Mouse (Mus musculus): ENCODE data around the gene Arhgdib. TPM values are rescaled to one million over a fixed set of nuclear protein-coding genes. Genes with fewer than 3 reads are reported as not detected.

The Arhgdib gene
- 33.9 and 42.1 TPM in 2 replicates for polyA plus RNA-seq (2016; fragmentation: Nextera tagmentation; extraction: Ambion mirVana)

DNA sequence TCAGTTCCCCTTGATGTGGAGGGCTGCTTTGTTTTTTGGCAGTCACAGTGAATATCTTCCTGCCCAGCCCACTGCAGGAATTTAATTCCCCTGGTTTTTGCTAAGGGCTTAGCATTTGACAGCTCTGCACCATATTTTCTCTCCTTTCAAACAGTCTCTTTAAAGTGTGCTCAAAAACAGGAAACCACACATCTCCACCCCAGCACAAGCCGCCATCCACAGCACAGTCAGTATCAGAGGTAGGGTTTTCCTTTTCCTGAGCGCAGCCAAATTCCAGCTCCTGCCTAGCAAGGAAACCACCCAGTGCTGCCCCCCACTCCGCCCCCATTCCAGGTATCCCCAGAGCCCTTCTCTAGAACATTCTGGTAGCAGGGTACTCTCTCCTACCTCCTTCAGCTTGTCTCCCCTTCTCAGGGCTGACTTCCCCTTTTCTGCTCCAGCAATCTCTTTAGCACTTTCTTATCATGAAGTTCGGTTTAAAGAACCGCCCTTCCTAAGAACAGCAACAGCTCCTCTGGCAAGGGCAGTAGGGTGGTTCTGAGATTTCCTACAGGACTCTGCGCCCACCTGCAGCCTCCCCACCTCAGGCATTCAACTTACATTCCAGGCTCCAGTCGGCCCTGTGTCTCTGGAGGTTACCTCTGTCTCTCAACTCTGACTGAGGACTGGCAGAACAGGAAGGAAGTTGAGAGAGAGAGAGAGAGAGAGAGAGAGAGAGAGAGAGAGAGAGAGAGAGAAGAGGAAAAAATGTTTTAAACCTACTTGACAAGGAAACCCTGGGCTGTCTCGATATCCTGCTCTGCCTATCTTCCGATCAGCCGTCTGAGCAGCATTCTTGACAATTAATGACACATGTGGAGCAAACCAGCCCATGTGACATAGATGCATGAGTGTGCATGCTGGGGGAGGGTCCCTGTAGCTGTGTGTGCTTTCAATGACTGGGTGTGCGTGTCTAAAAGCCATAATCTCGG, at the start of gene Arhgdib:
Gene Arhgdib (minus strand): TSS at position 849 of the 971 bp plus-strand sequence.
- 27% methylated on average over 12 of the region's 12 CpGs for WGBS

DNA sequence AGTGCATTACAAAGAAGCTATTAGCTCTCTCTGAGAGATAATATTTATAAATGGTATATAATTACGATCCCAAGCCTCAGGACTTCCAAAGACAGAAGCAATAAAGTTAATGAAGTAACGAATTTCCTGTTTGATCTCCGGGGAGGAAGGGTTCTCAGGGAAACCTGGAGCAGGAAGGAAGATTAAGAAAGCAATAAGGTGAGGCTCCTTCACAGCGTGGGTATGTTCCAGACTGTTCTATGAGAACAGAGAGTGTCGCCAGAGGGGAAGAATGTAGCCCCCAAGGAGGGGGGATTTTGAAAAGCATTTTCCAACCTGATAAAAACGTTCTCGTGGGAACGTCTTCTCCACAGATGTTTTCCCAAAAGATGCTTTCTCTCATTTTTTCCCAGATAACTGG, 48.9 kb upstream of the Arhgdib start:
- peaks cover 15% of the 10 kb centered on the region; the same call in 1 of the 2 replicates for H3K4me1 ChIP-seq (replicated peaks)
- ATAC-seq (ENCODE audit: insufficient number of reproducible peaks, insufficient read depth, low FRiP score, low TSS enrichment, low read depth): no peak
- H3K36me3 ChIP-seq: no peaks in the 10 kb centered on the region
- H3K27me3 ChIP-seq: no peaks in the 10 kb centered on the region
- no peak overlapping the region for H3K4me2 ChIP-seq
- no peaks in the 10 kb centered on the region for H3K9me3 ChIP-seq
- 37% methylated on average over 8 of the region's 8 CpGs for WGBS
- no peak overlapping the region for H3K27ac ChIP-seq
- H3K4me3 ChIP-seq (replicated peaks): no peak overlapping the region
- no peak overlapping the region for H3K9ac ChIP-seq (replicated peaks)

More for the DNA sequence above, at the start of gene Arhgdib:
- H3K9ac ChIP-seq (replicated peaks): no peak within 1 kb of the TSS
- no peaks in the 10 kb centered on the region for H3K36me3 ChIP-seq
- ATAC-seq (ENCODE audit: insufficient number of reproducible peaks, insufficient read depth, low FRiP score, low TSS enrichment, low read depth): 0 out of 2 replicates have a peak, but pooled peaks have one; percentile 34
- H3K27ac ChIP-seq: peak within 1 kb of the TSS; percentile 83
- H3K4me3 ChIP-seq (replicated peaks): peak within 1 kb of the TSS; percentile 14
- H3K4me2 ChIP-seq: peak within 1 kb of the TSS; percentile 39
- H3K27me3 ChIP-seq: no peaks in the 10 kb centered on the region
- no peaks in the 10 kb centered on the region for H3K9me3 ChIP-seq
- H3K4me1 ChIP-seq (replicated peaks): peaks cover 44% of the 10 kb centered on the region

DNA sequence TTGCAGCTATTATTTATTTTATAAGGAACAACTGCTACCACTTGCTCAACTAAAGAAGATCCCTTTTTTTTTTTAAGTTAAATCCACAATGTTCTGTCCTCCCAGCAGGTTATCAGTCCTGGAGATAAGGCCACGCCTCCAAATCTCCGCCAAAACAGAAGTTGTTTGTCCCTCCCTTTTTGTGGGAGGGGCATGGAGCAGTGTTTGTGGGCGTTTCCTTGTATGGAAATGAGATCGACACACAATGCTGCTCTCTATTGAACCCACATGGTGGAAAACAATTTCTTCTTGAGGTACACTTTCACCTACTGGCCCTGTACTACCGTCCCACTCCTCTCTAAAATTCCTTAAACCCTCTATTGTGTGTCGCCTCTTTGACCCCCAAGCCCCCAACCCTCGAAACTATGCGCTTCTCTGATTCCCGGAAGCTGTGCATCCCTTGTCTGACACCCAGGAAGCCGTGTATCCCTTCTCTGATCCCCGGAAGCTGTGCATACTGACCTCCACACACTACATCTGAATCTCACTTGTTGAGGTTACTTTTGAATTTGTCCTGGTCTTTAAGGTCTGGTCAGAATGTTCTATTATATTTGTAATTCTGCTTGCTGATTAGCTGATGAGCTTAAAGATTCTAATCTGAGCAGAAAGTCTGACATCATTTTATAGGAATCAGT, 48.3 kb upstream of the Arhgdib start:
- no peak overlapping the region for H3K4me3 ChIP-seq (replicated peaks)
- H3K4me2 ChIP-seq: no peak overlapping the region
- H3K9me3 ChIP-seq: no peaks in the 10 kb centered on the region
- no peak overlapping the region for H3K27ac ChIP-seq
- peak; percentile 40; the same call in 1 of the 2 replicates for ATAC-seq (ENCODE audit: insufficient number of reproducible peaks, insufficient read depth, low FRiP score, low TSS enrichment, low read depth)
- no peaks in the 10 kb centered on the region for H3K27me3 ChIP-seq
- no peak overlapping the region for H3K9ac ChIP-seq (replicated peaks)
- H3K4me1 ChIP-seq (replicated peaks): peaks cover 15% of the 10 kb centered on the region; the same call in 1 of the 2 replicates
- no peaks in the 10 kb centered on the region for H3K36me3 ChIP-seq
- 32% methylated on average over 11 of the region's 11 CpGs for WGBS

DNA sequence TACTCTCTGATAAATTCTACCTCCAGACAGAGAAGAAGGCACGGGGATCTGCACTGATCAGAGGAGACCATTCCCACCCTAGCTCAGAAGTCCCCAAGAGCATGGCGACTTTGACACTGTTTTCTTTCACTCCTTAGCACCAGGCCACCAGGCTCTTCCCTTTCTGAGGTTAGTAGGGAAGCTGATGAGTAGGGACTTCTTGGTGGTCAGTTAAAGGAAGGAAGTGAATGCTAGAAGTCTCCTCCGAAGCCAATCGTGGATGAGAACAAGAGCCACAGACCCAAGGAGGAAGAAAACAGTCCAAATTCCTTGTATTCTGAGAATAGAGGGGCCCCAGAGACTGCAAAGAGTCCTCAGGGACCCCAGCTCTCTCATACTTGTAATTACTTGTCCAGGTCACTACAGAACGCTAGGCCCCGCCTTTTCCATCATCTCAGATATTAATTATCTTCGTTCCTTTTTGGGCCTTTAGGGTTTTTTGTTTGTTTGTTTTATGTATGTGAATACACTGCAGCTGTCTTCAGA, 46.9 kb upstream of the Arhgdib start:
- no peak overlapping the region for H3K4me2 ChIP-seq
- no peaks in the 10 kb centered on the region for H3K9me3 ChIP-seq
- no peak for ATAC-seq (ENCODE audit: insufficient number of reproducible peaks, insufficient read depth, low FRiP score, low TSS enrichment, low read depth)
- no peak overlapping the region for H3K9ac ChIP-seq (replicated peaks)
- no peak overlapping the region for H3K4me3 ChIP-seq (replicated peaks)
- H3K27me3 ChIP-seq: no peaks in the 10 kb centered on the region
- H3K36me3 ChIP-seq: no peaks in the 10 kb centered on the region
- WGBS: 86% methylated on average over 7 of the region's 7 CpGs
- H3K4me1 ChIP-seq (replicated peaks): peaks cover 15% of the 10 kb centered on the region; the same call in 1 of the 2 replicates
- no peak overlapping the region for H3K27ac ChIP-seq

DNA sequence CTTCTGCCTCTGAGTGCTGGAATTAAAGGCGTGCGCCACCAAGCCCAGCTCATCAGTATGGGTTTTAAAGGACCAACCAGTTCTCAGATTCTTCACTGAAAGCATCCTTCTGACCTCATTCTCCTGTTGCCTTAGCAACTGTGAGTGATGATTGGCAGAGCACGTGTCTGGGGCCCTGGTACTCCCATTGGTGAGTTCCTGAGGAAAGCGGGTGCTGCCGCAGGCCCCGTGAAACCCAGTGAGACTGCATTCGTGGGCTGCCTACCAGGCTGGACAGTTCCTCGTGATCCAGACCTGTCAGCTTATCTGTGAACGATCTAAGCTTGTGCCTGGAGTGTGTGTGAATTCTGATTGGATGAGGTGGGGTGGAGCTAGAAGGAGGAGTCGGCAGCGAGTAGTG, 45.0 kb upstream of the Arhgdib start:
- Histone ChIP-seq H3K27me3 (no peaks in the 10 kb centered on the region), H3K4me1 (replicated peaks) (peaks cover 19% of the 10 kb centered on the region), H3K27ac (no peak overlapping the region), H3K4me3 (replicated peaks) (no peak overlapping the region), H3K9me3 (no peaks in the 10 kb centered on the region), H3K36me3 (no peaks in the 10 kb centered on the region), H3K9ac (replicated peaks) (no peak overlapping the region), H3K4me2 (no peak overlapping the region)
- 58% methylated on average over 11 of the region's 11 CpGs for WGBS
- no peak for ATAC-seq (ENCODE audit: insufficient number of reproducible peaks, insufficient read depth, low FRiP score, low TSS enrichment, low read depth)

DNA sequence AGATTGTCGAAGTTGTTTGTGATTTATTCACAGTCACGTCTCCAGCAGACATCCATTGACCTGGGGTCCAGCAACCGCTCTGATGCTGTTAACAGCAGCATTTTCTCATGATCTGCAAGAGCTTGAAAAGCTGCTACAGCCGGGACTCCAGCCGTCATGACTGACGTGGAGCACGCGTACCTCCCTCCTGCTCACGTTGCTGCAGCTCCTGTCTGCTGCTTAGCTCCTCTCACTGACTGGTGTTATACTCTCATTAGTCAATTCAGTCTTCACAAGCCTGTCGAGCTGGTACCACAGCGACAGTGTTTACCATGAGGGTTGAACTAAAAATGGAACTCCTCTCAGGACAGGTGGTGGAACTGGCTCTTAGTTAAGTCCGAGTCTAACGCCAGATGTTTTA, 44.3 kb upstream of the Arhgdib start:
- H3K4me2 ChIP-seq: no peak overlapping the region
- no peak for ATAC-seq (ENCODE audit: insufficient number of reproducible peaks, insufficient read depth, low FRiP score, low TSS enrichment, low read depth)
- H3K9me3 ChIP-seq: no peaks in the 10 kb centered on the region
- peaks cover 15% of the 10 kb centered on the region for H3K4me1 ChIP-seq (replicated peaks)
- H3K9ac ChIP-seq (replicated peaks): no peak overlapping the region
- H3K36me3 ChIP-seq: no peaks in the 10 kb centered on the region
- 56% methylated on average over 13 of the region's 13 CpGs for WGBS
- no peak overlapping the region for H3K4me3 ChIP-seq (replicated peaks)
- H3K27ac ChIP-seq: no peak overlapping the region
- no peaks in the 10 kb centered on the region for H3K27me3 ChIP-seq

DNA sequence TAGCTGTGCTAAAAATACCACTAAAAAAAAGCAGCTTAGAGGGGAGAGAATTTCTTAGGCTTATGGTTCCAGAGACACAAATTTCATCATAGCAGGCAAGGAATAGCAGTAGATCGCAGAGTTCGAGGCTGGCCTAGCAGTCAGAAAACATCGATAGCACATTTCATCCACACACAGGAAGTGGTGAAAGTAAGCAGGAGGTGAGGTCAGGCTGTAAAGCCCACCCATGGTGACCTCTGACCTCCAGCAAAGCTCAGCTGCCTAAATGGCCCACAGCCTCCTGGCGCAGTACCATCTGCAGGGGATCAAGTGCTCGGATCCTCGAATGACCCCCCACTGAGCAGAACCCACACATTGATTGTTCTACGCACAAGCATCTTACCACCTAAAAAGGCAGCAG, 41.5 kb upstream of the Arhgdib start:
- Histone ChIP-seq H3K36me3 (no peaks in the 10 kb centered on the region), H3K27ac (no peak overlapping the region), H3K4me2 (no peak overlapping the region), H3K4me1 (replicated peaks) (peaks cover 17% of the 10 kb centered on the region), H3K9ac (replicated peaks) (no peak overlapping the region), H3K4me3 (replicated peaks) (no peak overlapping the region), H3K9me3 (no peaks in the 10 kb centered on the region), H3K27me3 (no peaks in the 10 kb centered on the region)
- 37% methylated on average over 7 of the region's 7 CpGs for WGBS
- no peak for ATAC-seq (ENCODE audit: insufficient number of reproducible peaks, insufficient read depth, low FRiP score, low TSS enrichment, low read depth)

DNA sequence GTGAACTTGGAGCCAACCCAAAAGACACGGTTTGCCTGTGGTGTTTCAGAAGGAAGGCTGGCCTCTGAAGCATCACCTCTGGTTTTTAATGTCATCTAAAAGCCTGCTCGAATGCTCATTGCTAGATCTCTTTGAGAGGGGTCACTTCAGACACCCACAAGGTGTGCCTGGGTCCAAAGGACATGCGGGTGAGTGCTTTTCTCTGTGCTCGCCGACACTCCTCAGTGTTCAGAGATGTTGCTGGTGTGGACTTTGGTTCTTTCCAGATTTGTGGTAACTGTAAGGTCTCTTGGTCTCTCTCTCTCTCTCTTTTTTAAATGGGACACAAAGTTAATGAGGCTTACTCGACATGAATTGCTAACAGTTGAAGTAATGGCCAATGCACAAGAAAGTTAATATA, 40.9 kb upstream of the Arhgdib start:
- Histone ChIP-seq H3K4me1 (replicated peaks) (peaks cover 17% of the 10 kb centered on the region), H3K27me3 (no peaks in the 10 kb centered on the region), H3K9ac (replicated peaks) (no peak overlapping the region), H3K4me3 (replicated peaks) (no peak overlapping the region), H3K9me3 (no peaks in the 10 kb centered on the region), H3K27ac (no peak overlapping the region), H3K4me2 (no peak overlapping the region), H3K36me3 (no peaks in the 10 kb centered on the region)
- 83% methylated on average over 6 of the region's 6 CpGs for WGBS
- no peak for ATAC-seq (ENCODE audit: insufficient number of reproducible peaks, insufficient read depth, low FRiP score, low TSS enrichment, low read depth)

DNA sequence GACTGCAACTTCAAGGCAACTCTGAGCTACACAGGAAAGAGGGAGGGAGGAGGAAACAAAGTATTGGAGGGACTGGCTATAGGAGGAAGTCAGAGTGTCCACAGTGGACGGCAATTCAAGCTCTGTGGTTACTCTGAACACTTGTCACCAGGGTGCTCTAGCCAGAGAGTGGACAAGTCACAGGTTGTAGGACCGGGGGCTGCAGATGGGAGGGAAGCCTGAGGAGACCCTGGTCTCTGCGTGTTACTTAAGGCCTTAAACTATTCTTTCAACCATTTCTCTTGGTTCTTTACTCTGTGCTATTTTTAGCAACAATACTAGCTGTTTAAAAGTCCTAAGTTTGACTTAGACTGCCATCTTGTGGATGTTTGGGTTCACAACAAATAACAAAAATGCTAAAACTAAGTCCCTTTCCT, 38.6 kb upstream of the Arhgdib start:
- 26% methylated on average over 3 of the region's 3 CpGs for WGBS
- H3K27ac ChIP-seq: peak overlapping the region; percentile 56; the same call in 1 of the 2 replicates
- H3K4me1 ChIP-seq (replicated peaks): peaks cover 11% of the 10 kb centered on the region
- ATAC-seq (ENCODE audit: insufficient number of reproducible peaks, insufficient read depth, low FRiP score, low TSS enrichment, low read depth): 0 out of 2 replicates have a peak, but pooled peaks have one; percentile 31
- H3K9me3 ChIP-seq: no peaks in the 10 kb centered on the region
- no peak overlapping the region for H3K4me3 ChIP-seq (replicated peaks)
- no peak overlapping the region; the same call in 1 of the 2 replicates for H3K4me2 ChIP-seq
- H3K9ac ChIP-seq (replicated peaks): no peak overlapping the region
- no peaks in the 10 kb centered on the region for H3K36me3 ChIP-seq
- H3K27me3 ChIP-seq: no peaks in the 10 kb centered on the region

DNA sequence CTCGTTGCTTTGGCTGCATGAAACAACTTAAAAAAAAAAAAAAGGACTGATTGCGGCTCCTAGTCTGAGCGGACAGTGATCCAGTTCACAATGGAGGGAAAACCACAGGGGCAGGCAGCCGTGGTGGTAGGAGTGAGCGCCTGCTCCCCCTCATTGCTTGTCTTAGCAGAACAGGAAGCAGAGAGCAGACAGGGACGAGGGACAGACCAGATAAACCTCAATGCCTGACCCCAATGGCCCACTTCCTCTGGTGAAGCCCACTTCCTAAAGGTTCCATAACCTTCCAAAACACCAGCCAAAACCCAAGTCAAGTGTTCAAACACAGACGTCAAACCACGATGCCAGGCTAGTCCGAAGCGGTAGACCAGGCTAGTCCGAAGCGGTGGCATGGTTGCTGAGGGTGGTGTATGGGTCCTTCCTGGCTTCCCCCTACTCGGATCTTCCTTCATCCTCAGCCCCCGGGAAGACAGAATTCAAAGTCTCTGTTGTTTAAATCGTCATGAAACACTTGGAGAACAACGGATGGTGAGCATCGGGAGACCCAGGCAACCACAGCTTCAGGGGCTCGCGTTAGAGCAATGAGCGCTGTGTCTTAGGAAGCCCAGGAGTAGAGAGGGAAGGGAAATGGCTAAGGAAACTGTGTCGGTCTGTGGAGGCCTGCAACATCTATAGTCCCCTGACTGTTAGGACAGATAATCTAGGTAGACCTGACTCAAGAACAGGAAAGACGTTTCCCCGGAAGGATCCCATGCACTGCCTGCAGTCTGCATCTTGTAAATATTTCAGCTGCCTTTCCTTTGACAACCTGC, 37.8 kb upstream of the Arhgdib start:
- Histone ChIP-seq H3K36me3 (no peaks in the 10 kb centered on the region), H3K4me2 (no peak overlapping the region), H3K9ac (replicated peaks) (no peak overlapping the region), H3K4me1 (replicated peaks) (peaks cover 11% of the 10 kb centered on the region), H3K4me3 (replicated peaks) (no peak overlapping the region), H3K9me3 (no peaks in the 10 kb centered on the region), H3K27me3 (no peaks in the 10 kb centered on the region), H3K27ac (0 out of 2 replicates have a peak overlapping the region, but pooled peaks have one; percentile 56)
- WGBS: 84% methylated on average over 23 of the region's 23 CpGs
- no peak for ATAC-seq (ENCODE audit: insufficient number of reproducible peaks, insufficient read depth, low FRiP score, low TSS enrichment, low read depth)
